Mouse (Mus musculus): ENCODE measurements around the gene Neurl1b.

GRCm38 (mm10) chr17:26420491-26421247 is 6.0 kb downstream of the Neurl1b start:
- TF ChIP-seq CTCF (IDR thresholded peaks at IDR 0.05; ENCODE audit: low read depth) (no peak), EP300 (optimal IDR thresholded peaks at IDR 0.05) (no peak)

Measured in stomach, postnatal 0 days (tissue).